Mouse (Mus musculus) heart, adult 2 months (tissue): ENCODE data around the gene Igfbp4.

Experiments used
- CTCF ChIP-seq: fragments of 200-600 bp; IDR thresholded peaks from 2 replicates; pipeline ENCODE4 v1.8.1; 2022; ENCODE audit warnings: antibody characterized with exemption, mild to moderate bottlenecking, moderate library complexity
- EP300 ChIP-seq: fragments of 200-500 bp; IDR thresholded peaks from 2 replicates; pipeline ENCODE4 v1.6.1; 2011; ENCODE audit warnings: low read depth, low read length, control low read depth; ENCODE audit not compliant: insufficient read depth

DNA sequence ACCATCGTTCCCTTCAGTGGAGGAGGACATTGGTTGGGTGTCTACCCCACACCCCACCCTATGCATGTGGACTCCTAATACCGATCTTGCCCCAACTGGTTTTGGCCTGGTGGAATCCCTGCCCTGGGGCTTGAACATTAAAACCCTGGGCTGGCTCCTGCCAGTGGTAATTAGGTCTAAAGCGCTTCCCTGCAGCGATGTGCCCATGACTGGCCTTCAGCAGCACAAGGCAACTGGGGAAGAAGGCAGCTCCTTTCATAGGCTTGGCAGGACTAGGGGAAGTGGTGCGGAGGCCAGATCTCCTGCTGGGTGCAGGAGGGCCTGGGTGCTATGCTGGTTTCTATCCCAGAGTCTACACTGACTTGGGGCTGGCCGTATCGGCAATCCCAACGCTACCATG lies 42.5 kb downstream of the Igfbp4 start:
- no peak for TF ChIP-seq CTCF
- TF ChIP-seq EP300 = no peak
